Mouse (Mus musculus) T-helper 2 cell (primary cell): Measurements from ENCODE around the gene Rps11.
"Not testable (repeated sequence)": the region's sequence is repeated elsewhere in the genome, so short reads cannot be mapped to it uniquely, and the experiment has no call there.

ENCODE experiments used
- in situ Hi-C: fragments of 300-600 bp; cut with MboI, MseI; formaldehyde crosslinking; loops from one replicate; pipeline ENCODE4 v1.15.1; 2025; ENCODE audit warnings: high pct_unique_total_duplicates

Gene Rps11

GRCm38 (mm10) chr7:45154096-45154992 lies 30.1 kb upstream of the Rps11 start, which contains the start of the genes Pih1d1 and Aldh16a1:
Gene Pih1d1, plus strand, starts transcription at chr7:45154303.
Gene Aldh16a1, minus strand, starts transcription at chr7:45154584.
- in situ Hi-C loops = no loop called here

DNA sequence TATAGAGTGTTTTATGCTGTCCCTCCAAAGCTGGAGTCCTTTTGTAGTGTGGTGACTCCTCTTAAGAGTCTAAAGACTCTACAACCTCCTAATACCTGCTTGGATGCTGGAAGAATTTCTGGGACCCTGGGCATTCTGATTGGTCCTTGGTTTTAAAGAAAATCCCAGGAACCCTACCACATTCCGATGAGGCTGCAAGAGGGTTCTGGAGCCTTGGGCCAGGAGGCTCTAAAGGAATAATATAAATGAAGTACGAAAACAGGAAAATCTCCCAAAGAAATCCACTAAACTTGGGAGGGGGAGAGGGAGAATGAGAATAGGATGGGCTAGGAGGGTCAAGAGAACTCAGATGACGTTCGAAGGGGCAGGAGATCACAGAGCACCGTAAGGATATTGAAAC lies 29.3 kb upstream of the Rps11 start:
- in situ Hi-C loops = no loop called here

DNA sequence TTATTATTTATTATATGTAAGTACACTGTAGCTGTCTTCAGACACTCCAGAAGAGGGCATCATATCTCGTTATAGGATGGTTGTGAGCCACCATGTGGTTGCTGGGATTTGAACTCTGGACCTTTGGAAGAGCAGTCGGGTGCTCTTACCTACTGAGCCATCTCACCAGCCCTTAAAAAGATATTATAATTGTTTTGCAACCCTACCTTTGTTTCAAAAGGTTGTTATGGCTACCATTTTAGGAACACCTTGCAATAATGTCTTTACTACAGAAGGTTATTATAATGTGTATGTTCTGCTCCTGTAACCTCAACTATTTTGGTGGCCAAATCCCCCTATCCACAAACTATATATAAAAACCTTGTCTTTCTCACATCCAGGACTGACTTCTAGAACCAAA lies 28.8 kb upstream of the Rps11 start:
- in situ Hi-C loops = not testable (repeated sequence)

DNA sequence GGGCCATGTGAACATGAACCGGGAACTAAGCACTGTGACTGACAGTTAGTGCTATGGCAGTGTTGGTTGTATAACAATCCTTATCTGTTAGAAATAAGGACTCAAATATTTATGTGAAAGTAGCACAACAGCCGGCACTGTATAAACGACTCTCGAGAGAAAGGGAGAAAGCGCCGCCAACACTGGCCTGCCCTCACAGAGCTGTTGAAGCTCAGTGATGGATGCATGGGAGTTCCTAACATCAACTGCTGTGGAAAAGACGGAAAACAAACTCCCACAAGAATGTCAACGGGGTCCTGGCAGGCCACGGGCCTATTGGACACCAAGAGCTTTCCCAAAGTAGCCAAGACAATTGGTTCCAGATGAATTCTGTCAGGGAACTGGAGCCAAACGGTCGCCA lies 27.1 kb upstream of the Rps11 start:
- in situ Hi-C loops = no loop called here

DNA sequence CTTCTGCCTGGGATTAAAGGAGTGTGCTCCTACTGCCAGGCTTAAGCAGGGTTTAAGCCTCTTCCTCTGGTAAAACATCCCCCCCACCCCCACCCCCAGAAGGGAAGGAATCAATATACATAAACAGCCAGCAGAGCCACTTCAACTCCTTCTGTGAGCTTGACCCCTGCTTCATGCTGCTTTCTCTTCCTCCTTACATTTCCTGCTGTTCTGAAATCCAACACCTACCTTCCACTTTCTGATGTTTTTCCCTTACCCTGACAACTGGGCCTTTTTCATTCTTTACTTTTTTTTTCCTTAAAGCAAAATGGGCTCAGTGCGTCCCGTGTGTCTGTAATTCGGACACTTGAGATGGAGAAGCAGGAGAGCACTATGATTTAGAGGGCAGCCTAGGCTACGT lies 26.1 kb upstream of the Rps11 start:
- in situ Hi-C loops = no loop called here

DNA sequence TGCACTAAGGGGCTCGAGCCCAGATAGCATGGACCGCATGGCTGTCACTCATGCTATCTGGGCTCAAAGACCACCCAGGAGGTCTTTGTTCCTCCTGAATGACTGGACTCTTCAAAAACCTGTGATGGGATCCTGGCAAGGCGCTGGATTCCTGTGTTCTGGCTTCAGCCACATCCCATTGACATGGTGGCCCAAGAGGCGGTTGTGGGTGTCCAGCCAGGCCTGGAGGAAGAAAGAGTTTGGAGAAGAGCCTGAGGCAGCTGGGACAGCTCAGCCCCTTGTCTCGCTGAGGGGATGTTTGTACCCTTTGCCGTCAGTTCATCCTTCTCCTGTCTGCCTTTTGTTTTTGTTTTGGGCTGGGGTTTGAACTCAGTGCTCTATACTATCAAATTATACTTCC lies 25.3 kb upstream of the Rps11 start:
- in situ Hi-C loops = no loop called here

GRCm38 (mm10) chr7:45148534-45149098 lies 24.4 kb upstream of the Rps11 start:
- in situ Hi-C loops = no loop called here

DNA sequence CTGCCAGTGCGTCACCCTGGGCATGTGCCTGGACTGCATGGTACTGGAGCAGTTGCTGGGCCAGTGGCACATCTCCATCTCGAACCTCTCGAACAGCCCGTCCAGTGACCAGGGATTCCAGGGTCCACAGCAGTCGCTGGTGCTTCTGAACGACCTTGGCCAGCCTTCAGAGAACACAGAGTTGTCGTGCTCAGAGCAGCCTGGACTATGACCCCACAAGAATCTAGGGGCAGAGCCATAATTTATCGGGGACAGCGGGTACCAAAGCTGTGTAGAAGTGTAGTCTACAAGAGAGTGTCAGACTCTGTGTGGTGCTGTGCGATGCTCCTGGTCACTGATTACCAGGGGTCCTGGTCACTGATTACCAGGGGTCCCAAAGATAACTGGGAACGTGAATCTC lies 23.7 kb upstream of the Rps11 start:
- in situ Hi-C loops = no loop called here

- in situ Hi-C loops = no loop called here
Observed at GRCm38 (mm10) chr7:45147267-45147666, 23.0 kb upstream of the Rps11 start.

- in situ Hi-C loops = no loop called here
Observed at GRCm38 (mm10) chr7:45145460-45145859, 21.2 kb upstream of the Rps11 start.

- in situ Hi-C loops = no loop called here
Observed at GRCm38 (mm10) chr7:45144368-45145174, 20.3 kb upstream of the Rps11 start.

GRCm38 (mm10) chr7:45141914-45142313 lies 17.7 kb upstream of the Rps11 start:
- in situ Hi-C loops = no loop called here

DNA sequence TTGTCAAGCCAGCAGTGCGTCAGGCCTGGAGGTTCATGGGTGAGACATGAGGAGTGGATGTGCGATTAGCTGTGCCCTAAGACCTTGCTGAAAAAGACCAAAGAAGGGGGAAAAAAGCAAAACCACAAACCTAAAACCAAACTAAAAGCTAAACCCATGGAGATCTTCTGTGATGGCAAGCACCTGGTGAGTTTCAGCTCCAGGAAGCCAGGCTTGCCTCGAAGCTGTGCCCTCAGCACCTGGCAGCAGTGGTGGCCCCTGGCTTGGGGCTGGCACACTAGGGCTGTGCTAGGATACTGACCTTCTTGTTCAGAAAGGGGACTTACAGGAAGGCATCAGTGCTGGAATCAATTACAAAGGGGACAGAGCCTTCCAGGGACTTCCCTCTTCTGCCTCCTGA lies 17.1 kb upstream of the Rps11 start:
- in situ Hi-C loops = no loop called here

DNA sequence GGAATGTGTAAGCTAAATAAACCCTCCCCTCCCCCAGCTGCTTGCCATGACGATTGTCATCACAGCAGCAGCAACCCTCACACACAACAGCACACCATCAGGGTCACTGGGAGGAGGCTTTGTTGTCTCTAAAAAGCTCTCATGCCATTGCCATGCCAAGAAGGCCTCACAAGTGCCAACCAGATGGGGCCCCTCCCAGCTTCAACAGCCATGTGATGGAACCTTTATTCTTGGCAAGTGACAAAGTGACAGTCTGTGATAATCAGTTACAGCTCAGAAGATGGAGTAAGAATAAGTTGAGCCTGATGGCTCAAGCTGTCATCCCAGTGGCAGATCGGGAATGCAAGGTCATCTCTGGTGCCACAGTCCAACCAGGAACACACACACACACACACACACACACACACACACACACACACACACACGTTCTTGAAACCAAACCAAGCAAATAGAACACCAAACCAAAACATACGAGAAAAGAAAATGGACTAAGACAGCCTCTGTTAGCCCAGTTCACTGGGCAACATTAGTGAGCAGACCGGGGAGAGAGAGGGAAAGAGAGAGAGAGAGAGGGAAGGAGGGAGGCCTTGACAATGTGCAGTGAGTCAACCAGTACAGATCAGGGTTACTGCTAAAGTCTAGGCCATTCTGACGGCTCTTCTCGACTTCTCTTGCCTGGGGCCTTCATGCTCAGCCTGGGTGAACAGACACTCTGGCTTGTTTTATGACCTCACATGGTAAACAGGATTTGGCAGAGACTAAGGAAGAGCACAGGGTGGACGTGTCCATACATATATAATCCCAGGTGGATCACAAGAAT lies 15.9 kb upstream of the Rps11 start:
- in situ Hi-C loops = no loop called here

DNA sequence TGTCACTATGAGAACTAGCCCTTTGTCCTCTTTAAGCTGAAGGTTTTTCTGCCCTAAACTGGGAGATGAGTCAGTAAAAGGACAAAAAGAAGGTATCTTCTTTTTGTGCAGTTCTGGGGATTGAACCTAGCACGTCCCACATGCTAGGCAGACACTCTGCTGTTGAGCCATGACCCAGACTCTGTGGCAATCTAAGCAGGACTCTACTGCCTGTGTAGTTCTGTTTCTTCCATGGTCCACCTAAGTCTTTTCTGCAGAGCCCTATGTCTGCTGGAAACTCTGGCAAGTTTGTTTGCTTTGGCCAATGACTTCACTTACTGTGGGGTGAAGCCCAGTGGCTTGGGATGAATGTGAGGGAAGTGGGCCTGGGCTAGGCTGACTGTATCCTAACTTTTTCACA lies 14.2 kb upstream of the Rps11 start:
- in situ Hi-C loops = no loop called here

DNA sequence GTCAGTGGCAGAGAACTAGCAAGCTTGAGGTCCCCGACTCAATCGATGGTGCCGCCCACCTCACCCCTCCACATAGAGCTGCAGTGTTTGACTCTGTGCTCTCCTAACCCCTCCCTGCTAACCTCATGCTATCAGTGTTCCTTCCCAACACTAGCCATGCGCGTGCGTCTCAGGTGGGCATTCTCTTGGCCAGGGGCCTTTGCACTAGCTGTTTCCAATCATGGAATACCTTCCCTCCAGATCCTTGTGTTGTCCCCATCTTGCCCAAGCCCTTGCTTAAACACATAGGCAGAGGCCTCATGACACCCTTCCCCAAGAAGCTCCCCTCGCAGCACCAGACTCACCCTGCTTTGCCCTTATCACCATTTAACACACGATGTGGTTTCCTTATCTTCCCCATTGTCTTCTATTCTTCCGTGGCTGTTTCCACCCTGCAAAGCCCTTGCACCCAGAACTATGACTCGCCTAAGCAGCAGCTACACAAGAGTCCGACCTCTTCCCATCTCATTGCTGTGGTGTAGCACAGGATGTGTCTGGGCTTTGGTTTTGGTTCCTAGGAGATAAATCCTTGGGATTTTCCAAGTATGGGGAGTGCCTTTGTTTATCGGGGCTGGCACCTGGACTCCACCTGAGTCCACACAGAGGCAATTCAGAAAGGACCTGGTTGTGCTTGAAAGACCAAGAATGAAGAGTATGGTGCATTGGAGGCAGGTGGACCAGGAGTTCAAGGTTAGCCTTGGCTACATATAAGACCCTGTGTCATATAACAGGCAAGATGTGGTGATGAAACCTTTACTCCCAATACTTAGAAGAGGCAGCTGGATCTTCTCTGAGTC lies 13.2 kb upstream of the Rps11 start:
- in situ Hi-C loops = no loop called here

- in situ Hi-C loops = no loop called here
Observed at GRCm38 (mm10) chr7:45135993-45136567, 11.8 kb upstream of the Rps11 start, which contains the start of the genes Gm45713 and Flt3l. Gene Gm45713, minus strand, starts transcription at chr7:45136231. Gene Flt3l, minus strand, starts transcription at chr7:45136432.

- in situ Hi-C loops = no loop called here
Observed at GRCm38 (mm10) chr7:45135370-45135769, 11.1 kb upstream of the Rps11 start.

- in situ Hi-C loops = no loop called here
Observed at GRCm38 (mm10) chr7:45134544-45135026, 10.3 kb upstream of the Rps11 start.
